Mouse (Mus musculus): ENCODE results near the gene Mrrf. TPM values are rescaled to one million over a fixed set of nuclear protein-coding genes. Genes with fewer than 3 reads are reported as not detected.

Gene Mrrf
- polyA plus RNA-seq, 1 experiment: 21.1 TPM

- Histone ChIP-seq H3K27ac (ENCODE audit: insufficient read depth, low read length) (no peak overlapping the region), H3K4me1 (ENCODE audit: control insufficient read depth, insufficient read depth, low read length) (no peaks in the 10 kb centered on the region), H3K4me3 (ENCODE audit: insufficient read depth, low read length) (peak overlapping the region; percentile 0; the same call in 1 of the 2 replicates)
- no peak for TF ChIP-seq POLR2A (IDR thresholded peaks at IDR 0.05; ENCODE audit: extremely low read depth, insufficient read depth, low read length)
- no peak for TF ChIP-seq CTCF (IDR thresholded peaks at IDR 0.05; ENCODE audit: extremely low read depth, insufficient read depth, low read length)
Observed at GRCm38 (mm10) chr2:36101866-36102558, 34.2 kb upstream of the Mrrf start.

GRCm38 (mm10) chr2:36102559-36102946 lies 33.6 kb upstream of the Mrrf start:
- H3K27ac ChIP-seq (ENCODE audit: insufficient read depth, low read length): no peak overlapping the region
- TF ChIP-seq CTCF (IDR thresholded peaks at IDR 0.05; ENCODE audit: extremely low read depth, insufficient read depth, low read length) (no peak), POLR2A (IDR thresholded peaks at IDR 0.05; ENCODE audit: extremely low read depth, insufficient read depth, low read length) (no peak)
- no peaks in the 10 kb centered on the region for H3K4me1 ChIP-seq (ENCODE audit: control insufficient read depth, insufficient read depth, low read length)
- peak overlapping the region; percentile 0; the same call in 1 of the 2 replicates for H3K4me3 ChIP-seq (ENCODE audit: insufficient read depth, low read length)

- TF ChIP-seq POLR2A (IDR thresholded peaks at IDR 0.05; ENCODE audit: extremely low read depth, insufficient read depth, low read length): no peak
- no peak for TF ChIP-seq CTCF (IDR thresholded peaks at IDR 0.05; ENCODE audit: extremely low read depth, insufficient read depth, low read length)
- Histone ChIP-seq H3K4me3 (ENCODE audit: insufficient read depth, low read length) (peak overlapping the region; percentile 28; the same call in 1 of the 2 replicates), H3K27ac (ENCODE audit: insufficient read depth, low read length) (no peak overlapping the region), H3K4me1 (ENCODE audit: control insufficient read depth, insufficient read depth, low read length) (no peaks in the 10 kb centered on the region)
Observed at GRCm38 (mm10) chr2:36103069-36103554, 33.1 kb upstream of the Mrrf start.

GRCm38 (mm10) chr2:36103555-36104367 lies 32.4 kb upstream of the Mrrf start:
- no peak overlapping the region for H3K27ac ChIP-seq (ENCODE audit: insufficient read depth, low read length)
- TF ChIP-seq POLR2A (IDR thresholded peaks at IDR 0.05; ENCODE audit: extremely low read depth, insufficient read depth, low read length): no peak
- TF ChIP-seq CTCF (IDR thresholded peaks at IDR 0.05; ENCODE audit: extremely low read depth, insufficient read depth, low read length): no peak
- H3K4me3 ChIP-seq (ENCODE audit: insufficient read depth, low read length): peak overlapping the region; percentile 28; the same call in 1 of the 2 replicates
- H3K4me1 ChIP-seq (ENCODE audit: control insufficient read depth, insufficient read depth, low read length): no peaks in the 10 kb centered on the region

- Histone ChIP-seq H3K4me3 (ENCODE audit: insufficient read depth, low read length) (peak overlapping the region; percentile 6; the same call in 1 of the 2 replicates), H3K27ac (ENCODE audit: insufficient read depth, low read length) (no peak overlapping the region), H3K4me1 (ENCODE audit: control insufficient read depth, insufficient read depth, low read length) (no peaks in the 10 kb centered on the region)
- TF ChIP-seq CTCF (IDR thresholded peaks at IDR 0.05; ENCODE audit: extremely low read depth, insufficient read depth, low read length): no peak
- TF ChIP-seq POLR2A (IDR thresholded peaks at IDR 0.05; ENCODE audit: extremely low read depth, insufficient read depth, low read length): no peak
Observed at GRCm38 (mm10) chr2:36104436-36104955, 31.7 kb upstream of the Mrrf start.

GRCm38 (mm10) chr2:36104956-36105741 lies 31.0 kb upstream of the Mrrf start, which contains the start of gene Lhx6:
Gene Lhx6, minus strand, starts transcription at chr2:36105408.
- TF ChIP-seq CTCF (IDR thresholded peaks at IDR 0.05; ENCODE audit: extremely low read depth, insufficient read depth, low read length): no peak
- no peaks in the 10 kb centered on the region for H3K4me1 ChIP-seq (ENCODE audit: control insufficient read depth, insufficient read depth, low read length)
- no peak within 1 kb of the TSS for H3K27ac ChIP-seq (ENCODE audit: insufficient read depth, low read length)
- H3K4me3 ChIP-seq (ENCODE audit: insufficient read depth, low read length): peak within 1 kb of the TSS; percentile 6; the same call in 1 of the 2 replicates

GRCm38 (mm10) chr2:36108615-36109014 lies 27.6 kb upstream of the Mrrf start:
- no peak for TF ChIP-seq POLR2A (IDR thresholded peaks at IDR 0.05; ENCODE audit: extremely low read depth, insufficient read depth, low read length)
- no peak for TF ChIP-seq CTCF (IDR thresholded peaks at IDR 0.05; ENCODE audit: extremely low read depth, insufficient read depth, low read length)
- H3K4me3 ChIP-seq (ENCODE audit: insufficient read depth, low read length): no peak overlapping the region
- no peak overlapping the region for H3K27ac ChIP-seq (ENCODE audit: insufficient read depth, low read length)
- no peaks in the 10 kb centered on the region for H3K4me1 ChIP-seq (ENCODE audit: control insufficient read depth, insufficient read depth, low read length)

- no peaks in the 10 kb centered on the region for H3K4me1 ChIP-seq (ENCODE audit: control insufficient read depth, insufficient read depth, low read length)
Observed at GRCm38 (mm10) chr2:36112632-36113031, 23.6 kb upstream of the Mrrf start.

More at GRCm38 (mm10) chr2:36112632-36113031, 23.6 kb upstream of the Mrrf start:
- Histone ChIP-seq H3K4me3 (ENCODE audit: insufficient read depth, low read length) (no peak overlapping the region), H3K27ac (ENCODE audit: insufficient read depth, low read length) (no peak overlapping the region)
- no peak for TF ChIP-seq CTCF (IDR thresholded peaks at IDR 0.05; ENCODE audit: extremely low read depth, insufficient read depth, low read length)
- TF ChIP-seq POLR2A (IDR thresholded peaks at IDR 0.05; ENCODE audit: extremely low read depth, insufficient read depth, low read length): no peak

Data from cortical plate, adult 2 months (tissue).